ENCODE assay signal across 29 mouse cellular contexts in the genomic region with DNA sequence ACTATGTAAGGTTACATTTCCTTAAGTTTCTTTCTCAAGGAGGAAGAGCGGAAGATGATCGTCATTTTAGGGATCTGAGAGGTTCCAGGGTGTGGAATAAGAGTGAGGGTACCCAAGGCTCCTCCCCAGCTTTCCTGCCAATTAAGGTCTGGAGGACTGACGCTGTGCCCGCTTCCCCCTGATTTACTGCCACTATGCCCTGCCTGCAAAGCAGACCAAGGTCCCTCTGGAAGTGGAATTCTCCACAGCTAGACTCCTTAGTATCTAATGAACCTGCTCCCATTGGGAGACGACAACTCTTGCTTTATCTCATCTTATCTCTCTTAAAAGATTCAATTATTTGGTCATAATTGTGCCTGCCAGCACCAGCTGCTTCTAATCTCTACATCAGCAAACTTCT. TPM values are rescaled to one million over a fixed set of nuclear protein-coding genes. Genes with fewer than 3 reads are reported as not detected.
DNase-seq lines count a peak whose midpoint lies in the region; ATAC-seq lines count a peak whose summit lies in the region.
"Had no signal": no experiment of that assay in that cellular context is flagged by ENCODE, and none has a peak within 500 bp of the region (broad histone marks: within the 10 kb centered on the region; RNA-seq: fewer than 3 reads in every experiment).

No protein-coding gene starts in this region.

- no peak overlapping the region for H3K4me2 ChIP-seq in forebrain, embryonic 14.5 days (ENCODE audit: low read length)
- H3K4me2 ChIP-seq in forebrain, embryonic 16.5 days (ENCODE audit: low read length): no peak overlapping the region
- H3K4me2 ChIP-seq in midbrain, embryonic 11.5 days: no peak overlapping the region
- no peak overlapping the region for H3K4me2 ChIP-seq in midbrain, embryonic 15.5 days
- no peak overlapping the region for H3K4me2 ChIP-seq in midbrain, embryonic 16.5 days (ENCODE audit: low read length)
- H3K4me2 ChIP-seq: heart, embryonic 11.5 days; hindbrain, embryonic 12.5 days had no signal

- no peak overlapping the region for H3K27ac ChIP-seq in forebrain, embryonic 14.5 days (ENCODE audit: low read depth, low read length)
- no peak overlapping the region for H3K27ac ChIP-seq in forebrain, embryonic 16.5 days (ENCODE audit: low read length)
- H3K27ac ChIP-seq in midbrain, embryonic 10.5 days (replicated peaks): 0 out of 2 replicates have a peak overlapping the region, but pooled peaks have one; percentile 20
- H3K27ac ChIP-seq in midbrain, embryonic 11.5 days (ENCODE audit: low read depth, low read length): no peak overlapping the region
- H3K27ac ChIP-seq in midbrain, embryonic 15.5 days: no peak overlapping the region
- H3K27ac ChIP-seq in midbrain, embryonic 16.5 days (ENCODE audit: low read length): no peak overlapping the region
- H3K27ac ChIP-seq: embryonic facial prominence, embryonic 10.5 days; embryonic facial prominence, embryonic 13.5 days; hindbrain, embryonic 12.5 days; hindbrain, postnatal 0 days had no signal

- H3K4me3 ChIP-seq in forebrain, embryonic 14.5 days (ENCODE audit: low read depth, low read length): no peak overlapping the region
- H3K4me3 ChIP-seq in forebrain, embryonic 16.5 days (replicated peaks; ENCODE audit: low read length): no peak overlapping the region
- no peak overlapping the region for H3K4me3 ChIP-seq in midbrain, embryonic 10.5 days
- H3K4me3 ChIP-seq in midbrain, embryonic 11.5 days (ENCODE audit: low read depth, low read length): no peak overlapping the region
- no peak overlapping the region for H3K4me3 ChIP-seq in midbrain, embryonic 15.5 days
- H3K4me3 ChIP-seq in midbrain, embryonic 16.5 days (ENCODE audit: low read depth, low read length): no peak overlapping the region
- H3K4me3 ChIP-seq: embryonic facial prominence, embryonic 10.5 days; embryonic facial prominence, embryonic 13.5 days; erythroblast, embryonic 14.5 days; hindbrain, embryonic 12.5 days had no signal

- WGBS in forebrain, embryonic 14.5 days: 40% methylated on average over 5 of the region's 5 CpGs
- WGBS in forebrain, embryonic 16.5 days: 41% methylated on average over 5 of the region's 5 CpGs
- 75% methylated on average over 5 of the region's 5 CpGs for WGBS in midbrain, embryonic 10.5 days
- 76% methylated on average over 5 of the region's 5 CpGs for WGBS in midbrain, embryonic 11.5 days
- 50% methylated on average over 5 of the region's 5 CpGs for WGBS in midbrain, embryonic 15.5 days
- WGBS in midbrain, embryonic 16.5 days: 52% methylated on average over 5 of the region's 5 CpGs

- H3K36me3 ChIP-seq in forebrain, embryonic 14.5 days (ENCODE audit: control insufficient read depth, insufficient read depth, low read length): no peaks in the 10 kb centered on the region
- H3K36me3 ChIP-seq in forebrain, embryonic 16.5 days (ENCODE audit: control insufficient read depth, insufficient read depth): no peaks in the 10 kb centered on the region
- no peaks in the 10 kb centered on the region for H3K36me3 ChIP-seq in midbrain, embryonic 10.5 days
- H3K36me3 ChIP-seq in midbrain, embryonic 11.5 days (ENCODE audit: control insufficient read depth, insufficient read depth, low read length): no peaks in the 10 kb centered on the region
- H3K36me3 ChIP-seq in midbrain, embryonic 15.5 days (replicated peaks): no peaks in the 10 kb centered on the region
- no peaks in the 10 kb centered on the region for H3K36me3 ChIP-seq in midbrain, embryonic 16.5 days (ENCODE audit: control insufficient read depth, insufficient read depth, low read length)
- H3K36me3 ChIP-seq: embryonic facial prominence, embryonic 10.5 days; embryonic facial prominence, embryonic 13.5 days; hindbrain, embryonic 12.5 days had no signal

- peak; percentile 39 for DNase-seq in forebrain, embryonic 14.5 days (ENCODE audit: low spot score)
- DNase-seq in midbrain, embryonic 10.5 days (ENCODE audit: low spot score): no peak
- no peak for DNase-seq in midbrain, embryonic 11.5 days (ENCODE audit: low spot score, missing footprints)
- DNase-seq in MN1 (ENCODE audit: low spot score): peak; percentile 50
- no peak for DNase-seq in layer of hippocampus, postnatal 14 days (ENCODE audit: low spot score in 2 of 2)
- DNase-seq: adrenal gland, adult 8-10 months; adrenal gland, postnatal 25 days; cerebellum, adult 11-12 months; cerebellum, adult 8-10 months; cerebellum, postnatal 10 days; cerebellum, postnatal 36 days; gastrocnemius, postnatal 25 days; heart, adult 18-20 months had no signal

- peak; percentile 57; the same call in 1 of the 2 replicates for ATAC-seq in forebrain, embryonic 14.5 days
- ATAC-seq in forebrain, embryonic 16.5 days: no peak
- ATAC-seq in midbrain, embryonic 11.5 days (ENCODE audit: low FRiP score): no peak
- 0 out of 2 replicates have a peak, but pooled peaks have one; percentile 7 for ATAC-seq in midbrain, embryonic 15.5 days (replicated peaks)
- ATAC-seq in midbrain, embryonic 16.5 days: no peak
- ATAC-seq: activated CD4-positive, CD25-positive, alpha-beta regulatory T cell, adult 4 months; CD4-positive, CD25-positive, alpha-beta regulatory T cell, adult 4 months; hindbrain, postnatal 0 days; inflammation-experienced regulatory T-cells, adult 6 months had no signal

- H3K27me3 ChIP-seq in forebrain, embryonic 14.5 days (replicated peaks; ENCODE audit: control insufficient read depth, insufficient read depth, low read length): no peaks in the 10 kb centered on the region
- no peaks in the 10 kb centered on the region for H3K27me3 ChIP-seq in forebrain, embryonic 16.5 days (replicated peaks; ENCODE audit: control insufficient read depth, insufficient read depth, low read length)
- H3K27me3 ChIP-seq in midbrain, embryonic 10.5 days (ENCODE audit: low read depth, poor library complexity, severe bottlenecking): no peaks in the 10 kb centered on the region
- no peaks in the 10 kb centered on the region for H3K27me3 ChIP-seq in midbrain, embryonic 11.5 days (ENCODE audit: control insufficient read depth, insufficient read depth, low read length)
- no peaks in the 10 kb centered on the region for H3K27me3 ChIP-seq in midbrain, embryonic 15.5 days (replicated peaks)
- no peaks in the 10 kb centered on the region for H3K27me3 ChIP-seq in midbrain, embryonic 16.5 days (ENCODE audit: control insufficient read depth, insufficient read depth, low read depth, low read length)
- H3K27me3 ChIP-seq: embryonic facial prominence, embryonic 13.5 days; hindbrain, embryonic 12.5 days had no signal

- H3K9ac ChIP-seq in forebrain, embryonic 14.5 days (ENCODE audit: low read length): no peak overlapping the region
- no peak overlapping the region for H3K9ac ChIP-seq in forebrain, embryonic 16.5 days (replicated peaks; ENCODE audit: low read depth, low read length)
- H3K9ac ChIP-seq in midbrain, embryonic 11.5 days (ENCODE audit: low read length): no peak overlapping the region
- H3K9ac ChIP-seq in midbrain, embryonic 15.5 days: no peak overlapping the region
- no peak overlapping the region for H3K9ac ChIP-seq in midbrain, embryonic 16.5 days (ENCODE audit: low read depth, low read length)
- H3K9ac ChIP-seq: embryonic facial prominence, embryonic 13.5 days; hindbrain, embryonic 12.5 days had no signal

- peaks cover 2% of the 10 kb centered on the region for H3K4me1 ChIP-seq in forebrain, embryonic 14.5 days (ENCODE audit: control insufficient read depth, insufficient read depth, low read length)
- no peaks in the 10 kb centered on the region for H3K4me1 ChIP-seq in forebrain, embryonic 16.5 days (replicated peaks; ENCODE audit: control insufficient read depth, insufficient read depth, low read length)
- H3K4me1 ChIP-seq in midbrain, embryonic 10.5 days: peaks cover 13% of the 10 kb centered on the region; the same call in 1 of the 2 replicates
- no peaks in the 10 kb centered on the region for H3K4me1 ChIP-seq in midbrain, embryonic 11.5 days (ENCODE audit: control insufficient read depth, insufficient read depth, low read length)
- H3K4me1 ChIP-seq in midbrain, embryonic 15.5 days: peaks cover 9% of the 10 kb centered on the region
- peaks cover 6% of the 10 kb centered on the region for H3K4me1 ChIP-seq in midbrain, embryonic 16.5 days (ENCODE audit: control insufficient read depth, insufficient read depth, low read length)
- H3K4me1 ChIP-seq: embryonic facial prominence, embryonic 13.5 days had no signal

- H3K9me3 ChIP-seq in forebrain, embryonic 14.5 days (replicated peaks; ENCODE audit: control insufficient read depth, low read length): no peaks in the 10 kb centered on the region
- no peaks in the 10 kb centered on the region for H3K9me3 ChIP-seq in forebrain, embryonic 16.5 days (ENCODE audit: control insufficient read depth, low read length)
- H3K9me3 ChIP-seq in midbrain, embryonic 10.5 days (replicated peaks): no peaks in the 10 kb centered on the region
- H3K9me3 ChIP-seq in midbrain, embryonic 11.5 days (ENCODE audit: control insufficient read depth, low read length): no peaks in the 10 kb centered on the region
- H3K9me3 ChIP-seq in midbrain, embryonic 15.5 days: no peaks in the 10 kb centered on the region
- no peaks in the 10 kb centered on the region for H3K9me3 ChIP-seq in midbrain, embryonic 16.5 days (replicated peaks; ENCODE audit: control insufficient read depth, low read length, poor library complexity, severe bottlenecking)
- H3K9me3 ChIP-seq: embryonic facial prominence, embryonic 10.5 days; embryonic facial prominence, embryonic 13.5 days; hindbrain, embryonic 12.5 days had no signal

RNA-seq across cellular contexts. Expression of a gene that starts 59.8 kb away (rescaled TPM):
- polyA plus RNA-seq in forebrain, embryonic 14.5 days (2014; fragmentation: Nextera tagmentation; extraction: Ambion mirVana): 0.07 and 0.19 TPM in 2 replicates
- polyA plus RNA-seq in forebrain, embryonic 16.5 days (2015; fragmentation: Nextera tagmentation; extraction: Ambion mirVana): 0.24 and 0.25 TPM in 2 replicates
- polyA plus RNA-seq in midbrain, embryonic 10.5 days (2016; fragmentation: Nextera tagmentation; extraction: Ambion mirVana): 0.07 and 0.16 TPM in 2 replicates
- polyA plus RNA-seq in midbrain, embryonic 11.5 days (2014; fragmentation: Nextera tagmentation; extraction: Ambion mirVana): 0.36 and 0.91 TPM in 2 replicates
- polyA plus RNA-seq in midbrain, embryonic 15.5 days (2015; fragmentation: Nextera tagmentation; extraction: Ambion mirVana): 4.6 and 7.3 TPM in 2 replicates
- 8.6 and 10.2 TPM in 2 replicates for polyA plus RNA-seq in midbrain, embryonic 16.5 days (2015; fragmentation: Nextera tagmentation; extraction: Ambion mirVana)
- 1 to 10 TPM in 1 of 2 experiments, under 1 TPM in 1; 0.74 to 1.6 TPM for total RNA-seq in layer of hippocampus, postnatal 14 days (2021)
- total RNA-seq: adrenal gland, postnatal 25 days; gastrocnemius, postnatal 25 days; heart, adult 18-20 months; heart, postnatal 25 days; hematopoietic stem cell, adult 5-6 weeks; MEL had no signal
- polyA plus RNA-seq: activated CD4-positive, CD25-positive, alpha-beta regulatory T cell, adult 4 months; CD4-positive, CD25-positive, alpha-beta regulatory T cell, adult 4 months; erythroblast, embryonic 14.5 days; heart, embryonic 11.5 days; heart, embryonic 14.5 days; inflammation-experienced regulatory T-cells, adult 6 months had no signal

Comparison
In these comparisons a context has a peak if more than half of its experiments do, and no peak if none do; other contexts are left out.
1. ATAC-seq: peak in forebrain, embryonic 14.5 days (single experiment) and midbrain, embryonic 15.5 days (single experiment); none in forebrain, embryonic 16.5 days (single experiment), midbrain, embryonic 11.5 days (single experiment) and midbrain, embryonic 16.5 days (single experiment).
2. DNase-seq: peak in forebrain, embryonic 14.5 days (single experiment) and MN1 (single experiment); none in midbrain, embryonic 10.5 days (single experiment), midbrain, embryonic 11.5 days (single experiment) and layer of hippocampus, postnatal 14 days (0 of 2).